Mouse (Mus musculus) liver, postnatal 0 days (tissue): ENCODE measurements at regions not wholly inside any gene's neighbourhood (a gene's known extent, or its start where the extent isn't known, plus 50 kb on each side); places are given as distances from the start of the nearest gene placed in this dataset.

ENCODE experiments used
- ATAC-seq: fragments of 200-750 bp; cut with Nextera tagmentation; 2 replicates; pipeline ENCODE4 v1.8.0; 2017; ENCODE audit warnings: mild to moderate bottlenecking, moderate library complexity
- DNase-seq: peaks from one replicate; pipeline ENCODE4 v3.0.0-alpha.2; 2016
- H3K27ac ChIP-seq: fragments of 300-500 bp; sonication (generic); 2 replicates; pipeline ENCODE4 v1.5.1; 2014; ENCODE audit warnings: antibody characterized with exemption, moderate library complexity, mild to moderate bottlenecking, low read depth
- H3K27me3 ChIP-seq: fragments of 300-500 bp; sonication (generic); 2 replicates; pipeline ENCODE4 v1.6.1; 2014; ENCODE audit warnings: low read length, control low read depth, mixed read lengths; ENCODE audit not compliant: insufficient read depth
- H3K36me3 ChIP-seq: fragments of 300-500 bp; sonication (generic); replicated peaks from 2 replicates; pipeline ENCODE4 v1.6.1; 2014; ENCODE audit warnings: mild to moderate bottlenecking, control low read depth, low read length, moderate library complexity, mixed read lengths; ENCODE audit not compliant: insufficient read depth
- H3K4me1 ChIP-seq: fragments of 300-500 bp; sonication (generic); 2 replicates; pipeline ENCODE4 v1.6.1; 2014; ENCODE audit warnings: antibody characterized with exemption, mild to moderate bottlenecking, control low read depth; ENCODE audit not compliant: insufficient read depth
- H3K4me2 ChIP-seq: fragments of 300-500 bp; sonication (generic); 2 replicates; pipeline ENCODE4 v1.6.1; 2014; ENCODE audit warnings: low read depth, mild to moderate bottlenecking, low read length, moderate library complexity, mixed read lengths
- H3K4me3 ChIP-seq: fragments of 300-500 bp; sonication (generic); 2 replicates; pipeline ENCODE4 v1.5.1; 2014; ENCODE audit warnings: low read depth, low read length
- H3K9ac ChIP-seq: fragments of 300-500 bp; sonication (generic); replicated peaks from 2 replicates; pipeline ENCODE4 v1.6.1; 2014; ENCODE audit warnings: mild to moderate bottlenecking, moderate library complexity
- H3K9me3 ChIP-seq: fragments of 300-500 bp; sonication (generic); 2 replicates; pipeline ENCODE4 v1.6.1; 2016; ENCODE audit warnings: mild to moderate bottlenecking, control low read depth, low read length, mixed read lengths
- CTCF ChIP-seq: sonication (generic); IDR thresholded peaks from 2 replicates; pipeline ENCODE4 v1.5.1; 2016; ENCODE audit warnings: antibody characterized with exemption, low read depth
- EP300 ChIP-seq: IDR thresholded peaks from 2 replicates; pipeline ENCODE4 v1.6.1; 2016; ENCODE audit warnings: antibody characterized with exemption, low read depth, mild to moderate bottlenecking
- WGBS: fragments of 180-500 bp; shearing (Covaris S2); extraction: QIAGEN DNeasy Blood & Tissue Kit; methylation state at CpG from one replicate; pipeline ENCODE4 v1.1.7; 2014; ENCODE audit not compliant: insufficient replicate concordance; 5-methylcytosine and 5-hydroxymethylcytosine counted together

- Histone ChIP-seq H3K36me3 (no peaks in the 10 kb centered on the region), H3K27me3 (no peaks in the 10 kb centered on the region), H3K27ac (peak overlapping the region; percentile 69), H3K4me2 (no peak overlapping the region), H3K4me3 (no peak overlapping the region), H3K4me1 (peaks cover 7% of the 10 kb centered on the region; the same call in 1 of the 2 replicates), H3K9ac (no peak overlapping the region), H3K9me3 (no peaks in the 10 kb centered on the region)
- TF ChIP-seq EP300 = no peak
- no peak for TF ChIP-seq CTCF
- ATAC-seq (no peak), DNase-seq (no peak)
- WGBS = 46% methylated on average over 7 of the region's 7 CpGs
Observed at GRCm38 (mm10) chr19:15836201-15836955, 110.8 kb downstream of the Psat1 start.

GRCm38 (mm10) chr19:15830385-15830784 is 116.8 kb downstream of the Psat1 start:
- Histone ChIP-seq H3K27me3 (no peaks in the 10 kb centered on the region), H3K4me1 (peaks cover 3% of the 10 kb centered on the region), H3K27ac (no peak overlapping the region), H3K4me2 (no peak overlapping the region), H3K9me3 (no peaks in the 10 kb centered on the region), H3K9ac (no peak overlapping the region), H3K4me3 (no peak overlapping the region), H3K36me3 (no peaks in the 10 kb centered on the region)
- DNase-seq (no peak), ATAC-seq (no peak)
- no peak for TF ChIP-seq EP300
- TF ChIP-seq CTCF = no peak

- Histone ChIP-seq H3K4me3 (no peak overlapping the region), H3K9me3 (no peaks in the 10 kb centered on the region), H3K27ac (peak overlapping the region; percentile 71), H3K36me3 (no peaks in the 10 kb centered on the region), H3K4me2 (no peak overlapping the region), H3K9ac (no peak overlapping the region), H3K27me3 (no peaks in the 10 kb centered on the region), H3K4me1 (peaks cover 4% of the 10 kb centered on the region)
- TF ChIP-seq CTCF (no peak), EP300 (no peak)
- ATAC-seq (peak; percentile 36; the same call in 1 of the 2 replicates), DNase-seq (peak; percentile 22)
- 43% methylated on average over 5 of the region's 5 CpGs for WGBS
Observed at GRCm38 (mm10) chr19:15829158-15829557, 118.0 kb downstream of the Psat1 start.

GRCm38 (mm10) chr19:15827990-15828705 is 119.0 kb downstream of the Psat1 start:
- Histone ChIP-seq H3K4me1 (peaks cover 8% of the 10 kb centered on the region), H3K4me2 (no peak overlapping the region), H3K4me3 (no peak overlapping the region), H3K9me3 (no peaks in the 10 kb centered on the region), H3K36me3 (no peaks in the 10 kb centered on the region), H3K27me3 (no peaks in the 10 kb centered on the region), H3K27ac (peak overlapping the region; percentile 71; the same call in 1 of the 2 replicates), H3K9ac (no peak overlapping the region)
- no peak for ATAC-seq
- TF ChIP-seq EP300 (no peak), CTCF (no peak)
- no peak for DNase-seq
- WGBS = 70% methylated on average over 10 of the region's 10 CpGs

GRCm38 (mm10) chr19:15827120-15827989 is 119.8 kb downstream of the Psat1 start:
- Histone ChIP-seq H3K4me2 (no peak overlapping the region), H3K9ac (no peak overlapping the region), H3K36me3 (no peaks in the 10 kb centered on the region), H3K27me3 (no peaks in the 10 kb centered on the region), H3K4me3 (no peak overlapping the region), H3K4me1 (peaks cover 8% of the 10 kb centered on the region), H3K27ac (no peak overlapping the region), H3K9me3 (no peaks in the 10 kb centered on the region)
- no peak for DNase-seq
- WGBS = 83% methylated on average over 9 of the region's 9 CpGs
- ATAC-seq = no peak
- TF ChIP-seq CTCF = no peak
- no peak for TF ChIP-seq EP300
